Mouse (Mus musculus) hindbrain, embryonic 14.5 days (tissue): ENCODE data around the gene Traf3. TPM values are rescaled to one million over a fixed set of nuclear protein-coding genes. Genes with fewer than 3 reads are reported as not detected.

Experiments
- ATAC-seq: fragments of 200-750 bp; cut with Nextera tagmentation; 2 replicates; pipeline ENCODE4 v1.8.0; 2017; ENCODE audit warnings: moderate number of reproducible peaks, mild to moderate bottlenecking, moderate TSS enrichment, moderate library complexity; ENCODE audit not compliant: low FRiP score
- DNase-seq: peaks from one replicate; pipeline ENCODE4 v3.0.0-alpha.2; 2015; ENCODE audit warnings: low spot score
- H3K27ac ChIP-seq: fragments of 300-500 bp; sonication (generic); 2 replicates; pipeline ENCODE4 v1.5.1; 2014; ENCODE audit warnings: mild to moderate bottlenecking, moderate library complexity
- H3K27me3 ChIP-seq: fragments of 300-500 bp; sonication (generic); 2 replicates; pipeline ENCODE4 v1.6.1; 2014; ENCODE audit warnings: mild to moderate bottlenecking, low read length, mixed read lengths; ENCODE audit not compliant: control insufficient read depth, insufficient read depth
- H3K36me3 ChIP-seq: fragments of 300-500 bp; sonication (generic); replicated peaks from 2 replicates; pipeline ENCODE4 v1.6.1; 2014; ENCODE audit not compliant: control insufficient read depth, insufficient read depth
- H3K4me1 ChIP-seq: fragments of 300-500 bp; sonication (generic); replicated peaks from 2 replicates; pipeline ENCODE4 v1.6.1; 2014; ENCODE audit warnings: antibody characterized with exemption, low read length, mixed read lengths; ENCODE audit not compliant: control insufficient read depth, insufficient read depth
- H3K4me2 ChIP-seq: fragments of 300-500 bp; sonication (generic); replicated peaks from 2 replicates; pipeline ENCODE4 v1.6.1; 2014; ENCODE audit warnings: mild to moderate bottlenecking, moderate library complexity
- H3K4me3 ChIP-seq: fragments of 300-500 bp; sonication (generic); replicated peaks from 2 replicates; pipeline ENCODE4 v1.5.1; 2014; ENCODE audit warnings: mild to moderate bottlenecking, low read length
- H3K9ac ChIP-seq: fragments of 300-500 bp; sonication (generic); 2 replicates; pipeline ENCODE4 v1.6.1; 2014
- H3K9me3 ChIP-seq: fragments of 300-500 bp; sonication (generic); 2 replicates; pipeline ENCODE4 v1.6.1; 2016; ENCODE audit warnings: low read length; ENCODE audit not compliant: control insufficient read depth
- WGBS: fragments of 180-500 bp; shearing (Covaris S2); extraction: QIAGEN DNeasy Blood & Tissue Kit; methylation state at CpG from one replicate; pipeline ENCODE4 v1.1.7; 2014; 5-methylcytosine and 5-hydroxymethylcytosine counted together
- polyA plus RNA-seq: library from polyadenylated mRNA; unstranded; fragments of >200 nt; fragmentation: Nextera tagmentation; extraction: Ambion mirVana; gene quantifications from 2 replicates; pipeline ENCODE4 v1.2.1, GENCODE M21; 2014

The Traf3 gene
- polyA plus RNA-seq, 1 experiment from 2014 or later, result 20.9 TPM

DNA sequence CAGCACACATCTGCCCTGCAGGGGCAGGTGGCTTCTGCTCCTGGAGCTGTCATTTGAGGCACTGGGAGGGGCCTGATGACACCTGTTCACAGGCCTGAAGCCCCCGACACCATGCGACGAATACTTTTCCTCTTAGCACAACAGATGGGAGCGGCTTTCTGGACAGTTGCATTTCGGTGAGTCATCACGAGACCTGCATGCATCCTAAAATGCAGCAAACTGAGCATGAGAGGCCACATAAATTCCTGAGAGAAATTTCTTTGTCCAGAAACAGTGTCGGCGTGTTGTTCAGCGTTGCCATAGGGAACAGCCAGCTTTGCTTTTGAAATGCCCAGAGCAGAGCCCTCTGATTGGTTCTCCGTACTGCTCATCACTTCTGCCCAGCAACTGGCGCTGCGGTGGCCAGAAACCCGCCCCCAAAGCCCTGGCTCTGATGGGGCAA lies 1.8 kb upstream of the Traf3 start:
- H3K27me3 ChIP-seq, result no peaks in the 10 kb centered on the region
- peaks cover 50% of the 10 kb centered on the region for H3K4me1 ChIP-seq
- under 1% methylated on average over 13 of the region's 13 CpGs for WGBS
- H3K9ac ChIP-seq, result peak overlapping the region; percentile 51
- H3K36me3 ChIP-seq, result no peaks in the 10 kb centered on the region
- peak overlapping the region; percentile 25 for H3K4me3 ChIP-seq
- no peaks in the 10 kb centered on the region for H3K9me3 ChIP-seq
- H3K4me2 ChIP-seq, result peak overlapping the region; percentile 59
- DNase-seq (peak; percentile 90), ATAC-seq (peak; percentile 84)
- H3K27ac ChIP-seq, result peak overlapping the region; percentile 84

DNA sequence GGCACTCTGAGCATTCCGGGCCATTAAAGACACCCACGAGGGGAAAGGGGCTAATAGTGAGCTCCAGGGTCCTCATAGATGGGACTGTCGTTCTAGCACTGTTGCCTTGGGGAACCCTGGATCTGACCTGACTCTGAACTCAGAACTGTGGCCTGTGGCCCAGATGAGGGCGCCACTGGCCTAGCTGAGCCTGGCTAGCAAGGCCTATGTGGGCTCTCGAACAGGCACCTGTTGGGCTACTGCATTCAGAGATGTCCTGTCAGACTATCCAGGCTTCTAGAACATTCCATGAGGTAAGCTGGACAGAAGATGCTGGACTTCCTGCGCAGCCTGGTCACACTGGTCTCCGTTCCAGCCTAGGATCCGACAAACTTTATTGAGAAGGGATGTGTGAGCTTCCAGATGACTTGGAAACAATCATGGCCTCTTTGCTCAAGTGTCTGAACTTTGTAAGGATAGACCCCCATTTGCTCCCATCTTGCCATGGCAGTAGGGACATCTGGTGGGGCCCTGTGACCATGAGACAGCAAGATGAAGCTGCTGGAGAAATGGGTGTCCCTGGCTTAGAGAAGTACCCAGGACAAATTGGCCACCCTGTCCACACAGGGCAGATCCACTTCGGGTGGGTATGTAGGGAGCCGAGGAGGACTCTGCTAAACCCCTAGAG lies 891 bp upstream of the Traf3 start:
- Histone ChIP-seq H3K27me3 (no peaks in the 10 kb centered on the region), H3K9me3 (no peaks in the 10 kb centered on the region), H3K4me1 (peaks cover 55% of the 10 kb centered on the region), H3K4me3 (peak overlapping the region; percentile 77), H3K36me3 (no peaks in the 10 kb centered on the region), H3K27ac (peak overlapping the region; percentile 84), H3K4me2 (peak overlapping the region; percentile 82), H3K9ac (peak overlapping the region; percentile 78)
- ATAC-seq (no peak), DNase-seq (peak; percentile 32)
- 62% methylated on average over 10 of the region's 10 CpGs for WGBS

DNA sequence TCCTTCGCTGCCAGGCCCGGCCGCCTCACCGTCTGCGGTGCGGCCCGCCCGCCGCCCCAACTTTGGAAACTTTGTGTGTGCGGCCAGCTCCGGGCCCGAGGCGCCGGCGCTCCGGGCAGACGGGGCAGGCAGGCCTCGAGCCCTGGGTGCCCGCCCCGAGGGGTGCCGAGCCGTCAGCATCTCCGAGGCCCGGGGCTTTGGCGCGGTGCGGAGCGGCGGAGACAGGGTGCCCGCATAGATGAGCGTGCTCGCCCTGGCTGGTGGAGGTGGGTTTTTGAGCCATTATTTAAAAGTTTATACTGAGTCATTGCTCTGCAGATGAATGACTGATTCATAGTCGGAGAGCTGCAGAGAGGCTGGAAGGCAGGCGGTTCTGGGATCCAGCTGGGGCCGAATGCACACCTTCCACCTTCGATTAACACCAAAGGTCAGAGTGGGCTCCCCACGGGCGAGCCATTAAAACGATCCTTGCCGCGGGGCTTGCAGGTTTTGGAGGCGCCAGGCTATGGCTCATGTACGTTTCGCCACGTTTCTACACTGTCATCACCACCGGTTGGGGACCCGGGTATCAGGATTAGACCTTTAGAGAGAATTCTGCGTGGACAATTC lies 615 bp downstream of the Traf3 start:
- Histone ChIP-seq H3K9ac (peak overlapping the region; percentile 78), H3K4me3 (peak overlapping the region; percentile 77), H3K4me2 (peak overlapping the region; percentile 82), H3K36me3 (no peaks in the 10 kb centered on the region), H3K27me3 (no peaks in the 10 kb centered on the region), H3K27ac (peak overlapping the region; percentile 84), H3K9me3 (no peaks in the 10 kb centered on the region), H3K4me1 (peaks cover 51% of the 10 kb centered on the region)
- no peak for ATAC-seq
- DNase-seq, result peak; percentile 36
- WGBS, result under 1% methylated on average over 45 of the region's 48 CpGs

DNA sequence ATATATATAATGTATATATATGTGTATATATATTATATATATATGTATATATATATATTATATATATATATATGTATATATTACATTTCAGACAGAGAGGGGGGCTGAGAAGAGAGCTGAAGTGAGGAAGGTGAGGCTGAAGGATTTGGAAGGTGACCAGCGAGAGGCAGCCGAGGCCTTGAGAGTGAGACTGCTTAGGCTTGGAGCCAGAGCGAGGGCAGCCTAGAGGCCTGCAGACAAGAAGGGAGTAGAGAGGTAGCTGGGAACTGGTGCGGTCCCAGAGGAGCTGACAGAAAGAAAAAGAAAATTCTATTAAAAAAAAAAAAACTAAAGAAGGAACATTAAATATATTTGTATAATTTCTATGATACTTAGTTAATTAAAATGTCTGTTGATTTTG lies 2.7 kb downstream of the Traf3 start:
- Histone ChIP-seq H3K36me3 (peaks cover 3% of the 10 kb centered on the region; the same call in 1 of the 2 replicates), H3K9me3 (no peaks in the 10 kb centered on the region), H3K9ac (peak overlapping the region; percentile 36; the same call in 1 of the 2 replicates), H3K27me3 (no peaks in the 10 kb centered on the region), H3K27ac (no peak overlapping the region), H3K4me1 (peaks cover 32% of the 10 kb centered on the region), H3K4me3 (no peak overlapping the region), H3K4me2 (peak overlapping the region; percentile 41)
- ATAC-seq, result no peak
- 62% methylated on average over 4 of the region's 4 CpGs for WGBS
- DNase-seq, result no peak

DNA sequence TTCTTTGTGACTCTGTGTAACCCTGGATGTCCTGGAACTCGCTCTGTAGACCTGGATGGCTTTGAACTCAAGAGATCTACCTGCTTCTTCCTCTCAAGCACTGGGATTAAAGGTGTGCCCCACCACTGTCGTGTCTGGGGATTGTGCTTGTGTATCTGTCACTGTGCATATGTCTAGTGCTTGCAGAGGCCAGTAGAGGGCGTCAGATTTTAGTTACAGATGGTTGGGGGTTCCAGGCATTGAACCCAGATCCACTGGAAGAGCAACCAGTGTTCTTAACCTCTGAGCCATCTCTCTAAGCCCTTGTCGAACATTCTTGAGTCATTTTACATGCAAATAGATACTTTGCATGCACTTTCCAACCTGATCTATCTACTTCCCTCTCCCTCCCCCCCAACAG lies 12.6 kb downstream of the Traf3 start:
- no peak for DNase-seq
- Histone ChIP-seq H3K9ac (no peak overlapping the region), H3K9me3 (no peaks in the 10 kb centered on the region), H3K4me2 (no peak overlapping the region), H3K4me1 (no peaks in the 10 kb centered on the region), H3K27ac (no peak overlapping the region), H3K27me3 (no peaks in the 10 kb centered on the region), H3K36me3 (peaks cover 8% of the 10 kb centered on the region; the same call in 1 of the 2 replicates), H3K4me3 (no peak overlapping the region)
- WGBS, result 79% methylated on average over 4 of the region's 4 CpGs
- no peak for ATAC-seq

DNA sequence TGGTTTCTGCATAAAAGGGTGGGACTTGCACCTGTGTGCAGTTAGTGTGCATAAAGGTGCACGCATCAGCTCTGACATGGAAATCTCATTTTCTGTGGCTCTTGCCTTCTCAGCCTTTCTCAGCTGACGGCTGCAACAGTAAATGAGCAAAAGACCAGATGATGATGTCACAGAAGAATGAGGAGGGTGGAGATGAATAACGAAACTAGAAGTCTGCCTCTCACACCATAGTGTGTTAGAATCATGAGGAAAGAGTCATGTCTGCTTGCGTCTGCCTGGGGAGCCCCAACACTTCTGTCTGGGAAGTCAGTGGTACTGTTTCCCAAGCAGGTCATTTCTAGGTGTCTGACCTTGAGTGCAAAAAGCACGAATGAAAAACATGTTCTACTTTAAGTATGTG lies 15.7 kb downstream of the Traf3 start:
- H3K9ac ChIP-seq, result no peak overlapping the region
- ATAC-seq (no peak), DNase-seq (no peak)
- no peak overlapping the region for H3K27ac ChIP-seq
- no peaks in the 10 kb centered on the region for H3K9me3 ChIP-seq
- no peaks in the 10 kb centered on the region for H3K27me3 ChIP-seq
- no peaks in the 10 kb centered on the region for H3K36me3 ChIP-seq
- no peak overlapping the region for H3K4me3 ChIP-seq
- H3K4me1 ChIP-seq, result no peaks in the 10 kb centered on the region
- no peak overlapping the region for H3K4me2 ChIP-seq
- WGBS, result 83% methylated on average over 5 of the region's 5 CpGs

DNA sequence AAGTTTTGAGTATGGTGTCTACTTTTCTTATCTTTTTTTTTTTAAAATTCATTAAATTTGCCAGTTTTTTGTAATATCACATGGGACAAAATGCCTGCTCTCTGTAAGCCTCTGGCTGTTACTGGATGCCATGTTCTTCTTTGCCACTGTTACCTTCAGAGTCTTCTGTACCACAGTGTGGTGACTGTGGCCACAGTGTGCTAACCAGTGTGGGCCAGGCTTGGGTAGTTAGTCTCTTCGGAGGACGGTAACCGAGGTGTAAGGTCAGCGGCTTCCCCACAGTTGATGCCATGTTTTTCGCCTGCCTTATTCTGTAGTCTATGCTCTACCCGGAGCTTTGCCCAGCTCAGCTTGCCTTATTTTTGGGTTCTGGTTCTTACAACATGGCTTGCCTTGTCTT lies 16.2 kb downstream of the Traf3 start:
- ATAC-seq (no peak), DNase-seq (no peak)
- no peaks in the 10 kb centered on the region for H3K9me3 ChIP-seq
- H3K4me2 ChIP-seq, result no peak overlapping the region
- WGBS, result 94% methylated on average over 6 of the region's 6 CpGs
- H3K9ac ChIP-seq, result no peak overlapping the region
- H3K4me3 ChIP-seq, result no peak overlapping the region
- H3K36me3 ChIP-seq, result no peaks in the 10 kb centered on the region
- no peak overlapping the region for H3K27ac ChIP-seq
- H3K4me1 ChIP-seq, result no peaks in the 10 kb centered on the region
- no peaks in the 10 kb centered on the region for H3K27me3 ChIP-seq

DNA sequence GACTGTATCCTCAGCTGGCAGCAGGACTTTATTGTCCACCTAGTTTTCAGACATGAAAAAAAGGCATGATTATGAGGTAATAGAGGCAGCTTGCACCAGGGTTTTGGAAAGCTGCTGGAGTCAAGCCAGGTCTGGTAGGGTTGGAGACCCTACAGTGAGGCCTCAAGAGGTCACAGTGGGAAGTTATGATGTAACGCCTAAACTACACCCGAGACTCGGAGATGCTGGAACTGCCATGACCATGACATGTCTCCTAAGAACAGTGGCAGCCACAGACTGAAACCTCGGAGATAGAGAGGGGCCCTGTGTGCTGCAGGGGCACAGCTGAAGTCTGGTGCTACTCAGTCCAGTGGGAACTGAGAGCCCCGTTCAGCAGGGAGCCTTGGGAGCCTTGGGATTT lies 18.3 kb downstream of the Traf3 start, which contains the start of gene 4930595D18Rik:
4930595D18Rik (minus strand) TSS at position 16 of the 400 bp plus-strand sequence.
- Histone ChIP-seq H3K4me1 (no peaks in the 10 kb centered on the region), H3K4me2 (no peak within 1 kb of the TSS), H3K9ac (no peak within 1 kb of the TSS), H3K27me3 (no peaks in the 10 kb centered on the region), H3K36me3 (no peaks in the 10 kb centered on the region), H3K27ac (no peak within 1 kb of the TSS), H3K9me3 (no peaks in the 10 kb centered on the region), H3K4me3 (no peak within 1 kb of the TSS)
- ATAC-seq, result no peak
- 64% methylated on average over 5 of the region's 5 CpGs for WGBS
- no peak for DNase-seq

DNA sequence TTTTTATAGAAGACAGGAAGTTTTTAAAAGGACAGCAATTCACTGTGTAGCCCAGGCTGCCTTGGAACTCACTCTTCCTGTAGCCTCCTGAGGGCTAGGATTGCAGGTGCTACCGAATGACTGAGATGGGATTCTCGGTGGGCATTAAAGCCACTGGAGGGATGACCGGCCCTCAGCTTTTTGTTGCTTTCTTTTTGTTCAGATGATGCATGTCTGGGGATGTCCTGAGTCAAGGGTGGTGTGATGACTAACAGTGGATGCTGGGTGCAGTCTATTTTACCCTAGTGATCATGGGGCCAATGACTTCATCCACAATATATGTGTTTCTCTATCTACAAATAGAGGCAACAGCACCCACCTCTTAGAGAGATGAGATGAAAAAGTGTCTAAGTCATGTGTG lies 20.8 kb downstream of the Traf3 start:
- no peak for DNase-seq
- Histone ChIP-seq H3K36me3 (no peaks in the 10 kb centered on the region), H3K4me3 (no peak overlapping the region), H3K9ac (no peak overlapping the region), H3K27ac (no peak overlapping the region), H3K9me3 (no peaks in the 10 kb centered on the region), H3K27me3 (no peaks in the 10 kb centered on the region), H3K4me2 (no peak overlapping the region), H3K4me1 (no peaks in the 10 kb centered on the region)
- no peak for ATAC-seq
- WGBS, result 90% methylated on average over 3 of the region's 3 CpGs
